In genomic region chr7:29292458-29293098, GRCm38 (mm10) we compare ENCODE assay signal across 8 mouse cellular contexts. TPM values are rescaled to one million over a fixed set of nuclear protein-coding genes. Genes with fewer than 3 reads are reported as not detected.
DNase-seq lines count a peak whose midpoint lies in the region; ATAC-seq lines count a peak whose summit lies in the region.

No protein-coding gene starts in this region.

- peaks cover 79% of the 10 kb centered on the region for H3K4me1 ChIP-seq in megakaryocyte, embryonic 14.5 days
- H3K4me1 ChIP-seq in forebrain, embryonic 13.5 days = peaks cover 51% of the 10 kb centered on the region
- peaks cover 50% of the 10 kb centered on the region for H3K4me1 ChIP-seq in hindbrain, embryonic 12.5 days
- H3K4me1 ChIP-seq in neural tube, embryonic 15.5 days = peaks cover 46% of the 10 kb centered on the region

- H3K4me3 ChIP-seq in megakaryocyte, embryonic 14.5 days (replicated peaks) = peak overlapping the region; percentile 23
- no peak overlapping the region for H3K4me3 ChIP-seq in forebrain, embryonic 13.5 days
- no peak overlapping the region for H3K4me3 ChIP-seq in hindbrain, embryonic 12.5 days
- no peak overlapping the region for H3K4me3 ChIP-seq in neural tube, embryonic 15.5 days (replicated peaks)

- peak overlapping the region; percentile 76 for H3K27ac ChIP-seq in forebrain, embryonic 13.5 days
- peak overlapping the region; percentile 85 for H3K27ac ChIP-seq in hindbrain, embryonic 12.5 days
- no peak overlapping the region for H3K27ac ChIP-seq in neural tube, embryonic 15.5 days (replicated peaks)

- ATAC-seq in megakaryocyte, adult 5-6 weeks (ENCODE audit: poor library complexity, severe bottlenecking) = no peak
- ATAC-seq in forebrain, embryonic 13.5 days = peak; percentile 25
- ATAC-seq in hindbrain, embryonic 12.5 days (ENCODE audit: low FRiP score) = peak; percentile 26
- no peak for ATAC-seq in neural tube, embryonic 15.5 days (ENCODE audit: low FRiP score)
- ATAC-seq in inflammation-experienced regulatory T-cells, adult 6 months = no peak

- H3K9ac ChIP-seq in forebrain, embryonic 13.5 days = no peak overlapping the region
- H3K9ac ChIP-seq in hindbrain, embryonic 12.5 days = no peak overlapping the region
- no peak overlapping the region for H3K9ac ChIP-seq in neural tube, embryonic 15.5 days (replicated peaks)

- H3K9me3 ChIP-seq in megakaryocyte, embryonic 14.5 days = no peaks in the 10 kb centered on the region
- no peaks in the 10 kb centered on the region for H3K9me3 ChIP-seq in forebrain, embryonic 13.5 days (replicated peaks)
- no peaks in the 10 kb centered on the region for H3K9me3 ChIP-seq in hindbrain, embryonic 12.5 days (replicated peaks)
- no peaks in the 10 kb centered on the region for H3K9me3 ChIP-seq in neural tube, embryonic 15.5 days (replicated peaks)

- no peak for DNase-seq in left cerebral cortex, adult 11 months (ENCODE audit: low spot score)
- DNase-seq in spleen, postnatal 4 days (ENCODE audit: low spot score in 2 of 2) = no peak

- 30% methylated on average over 8 of the region's 8 CpGs for WGBS in forebrain, embryonic 13.5 days
- 19% methylated on average over 8 of the region's 8 CpGs for WGBS in hindbrain, embryonic 12.5 days
- 24% methylated on average over 8 of the region's 8 CpGs for WGBS in neural tube, embryonic 15.5 days

- H3K4me2 ChIP-seq in forebrain, embryonic 13.5 days = peak overlapping the region; percentile 35
- H3K4me2 ChIP-seq in hindbrain, embryonic 12.5 days (replicated peaks) = peak overlapping the region; percentile 36
- H3K4me2 ChIP-seq in neural tube, embryonic 15.5 days = 0 out of 2 replicates have a peak overlapping the region, but pooled peaks have one; percentile 26

- H3K27me3 ChIP-seq in megakaryocyte, embryonic 14.5 days (replicated peaks) = peaks cover 47% of the 10 kb centered on the region
- H3K27me3 ChIP-seq in forebrain, embryonic 13.5 days = peaks cover 12% of the 10 kb centered on the region; the same call in 1 of the 2 replicates
- H3K27me3 ChIP-seq in hindbrain, embryonic 12.5 days = peaks cover 9% of the 10 kb centered on the region; the same call in 1 of the 2 replicates
- H3K27me3 ChIP-seq in neural tube, embryonic 15.5 days (replicated peaks) = peaks cover 6% of the 10 kb centered on the region; the same call in 1 of the 2 replicates

- H3K36me3 ChIP-seq in megakaryocyte, embryonic 14.5 days (replicated peaks; ENCODE audit: low read length) = no peaks in the 10 kb centered on the region
- H3K36me3 ChIP-seq in forebrain, embryonic 13.5 days (ENCODE audit: poor library complexity, severe bottlenecking) = no peaks in the 10 kb centered on the region
- H3K36me3 ChIP-seq in hindbrain, embryonic 12.5 days = no peaks in the 10 kb centered on the region
- H3K36me3 ChIP-seq in neural tube, embryonic 15.5 days = no peaks in the 10 kb centered on the region

RNA-seq across cellular contexts. Expression of gene Ppp1r14a, which starts 3.5 kb away (rescaled TPM):
- polyA plus RNA-seq in megakaryocyte, embryonic 14.5 days (2012; ENCODE audit: insufficient read depth, low replicate concordance) = 12.7 and 22.8 TPM in 2 replicates
- not detected in 2 replicates for total RNA-seq in megakaryocyte, adult 5-6 weeks (2015)
- total RNA-seq in megakaryocyte, adult 5-6 weeks (2017) = not detected in 2 replicates
- 14.9 and 17.2 TPM in 2 replicates for polyA plus RNA-seq in forebrain, embryonic 13.5 days (2015; fragmentation: Nextera tagmentation; extraction: Ambion mirVana)
- 20.8 and 22.4 TPM in 2 replicates for polyA plus RNA-seq in hindbrain, embryonic 12.5 days (2016; fragmentation: Nextera tagmentation; extraction: Ambion mirVana)
- 2.8 and 13.3 TPM in 2 replicates for polyA plus RNA-seq in neural tube, embryonic 15.5 days (2015; fragmentation: Nextera tagmentation; extraction: Ambion mirVana)
- not detected for polyA plus RNA-seq in inflammation-experienced regulatory T-cells, adult 6 months (2017; shearing (Covaris generic))

RNA-seq across cellular contexts. Expression of gene Spint2, which starts 10.9 kb away (rescaled TPM):
- polyA plus RNA-seq in megakaryocyte, embryonic 14.5 days (2012; ENCODE audit: insufficient read depth, low replicate concordance) = 19.9 and 37.0 TPM in 2 replicates
- 6.1 and 7.3 TPM in 2 replicates for total RNA-seq in megakaryocyte, adult 5-6 weeks (2015)
- 2.6 and 5.3 TPM in 2 replicates for total RNA-seq in megakaryocyte, adult 5-6 weeks (2017)
- polyA plus RNA-seq in forebrain, embryonic 13.5 days (2015; fragmentation: Nextera tagmentation; extraction: Ambion mirVana) = 30.1 and 41.3 TPM in 2 replicates
- 42.6 and 63.3 TPM in 2 replicates for polyA plus RNA-seq in hindbrain, embryonic 12.5 days (2016; fragmentation: Nextera tagmentation; extraction: Ambion mirVana)
- polyA plus RNA-seq in neural tube, embryonic 15.5 days (2015; fragmentation: Nextera tagmentation; extraction: Ambion mirVana) = 62.7 and 140 TPM in 2 replicates
- polyA plus RNA-seq in inflammation-experienced regulatory T-cells, adult 6 months (2017; shearing (Covaris generic)) = 10 to 100 TPM; 58.9 to 90.9 (median 63.6) TPM

RNA-seq across cellular contexts. Expression of gene Dpf1, which starts 11.2 kb away (rescaled TPM):
- polyA plus RNA-seq in megakaryocyte, embryonic 14.5 days (2012; ENCODE audit: insufficient read depth, low replicate concordance) = 1.2 TPM in 1 of 2 replicates, not detected in the other
- not detected in 2 replicates for total RNA-seq in megakaryocyte, adult 5-6 weeks (2015)
- total RNA-seq in megakaryocyte, adult 5-6 weeks (2017) = not detected in 2 replicates
- 165 and 182 TPM in 2 replicates for polyA plus RNA-seq in forebrain, embryonic 13.5 days (2015; fragmentation: Nextera tagmentation; extraction: Ambion mirVana)
- 102 and 110 TPM in 2 replicates for polyA plus RNA-seq in hindbrain, embryonic 12.5 days (2016; fragmentation: Nextera tagmentation; extraction: Ambion mirVana)
- polyA plus RNA-seq in neural tube, embryonic 15.5 days (2015; fragmentation: Nextera tagmentation; extraction: Ambion mirVana) = 148 and 198 TPM in 2 replicates
- 1 to 10 TPM in 1 of 3 experiments, under 1 TPM in 1, not detected in 1; 0.13 to 1.2 TPM for polyA plus RNA-seq in inflammation-experienced regulatory T-cells, adult 6 months (2017; shearing (Covaris generic))

RNA-seq across cellular contexts. Expression of gene 2200002D01Rik, which starts 44.3 kb away (rescaled TPM):
- 0.46 TPM in 1 of 2 replicates, not detected in the other for polyA plus RNA-seq in megakaryocyte, embryonic 14.5 days (2012; ENCODE audit: insufficient read depth, low replicate concordance)
- not detected in 2 replicates for total RNA-seq in megakaryocyte, adult 5-6 weeks (2015)
- 0.37 and 2.4 TPM in 2 replicates for total RNA-seq in megakaryocyte, adult 5-6 weeks (2017)
- 1.2 and 1.5 TPM in 2 replicates for polyA plus RNA-seq in forebrain, embryonic 13.5 days (2015; fragmentation: Nextera tagmentation; extraction: Ambion mirVana)
- polyA plus RNA-seq in hindbrain, embryonic 12.5 days (2016; fragmentation: Nextera tagmentation; extraction: Ambion mirVana) = 1.8 and 2.4 TPM in 2 replicates
- polyA plus RNA-seq in neural tube, embryonic 15.5 days (2015; fragmentation: Nextera tagmentation; extraction: Ambion mirVana) = 1.4 and 12.8 TPM in 2 replicates
- polyA plus RNA-seq in inflammation-experienced regulatory T-cells, adult 6 months (2017; shearing (Covaris generic)) = 1 to 10 TPM in 2 of 3 experiments, under 1 TPM in 1; 0.91 to 1.9 (median 1.7) TPM

RNA-seq across cellular contexts. Expression of gene Yif1b, which starts 54.4 kb away (rescaled TPM):
- polyA plus RNA-seq in megakaryocyte, embryonic 14.5 days (2012; ENCODE audit: insufficient read depth, low replicate concordance) = 1,324 and 2,330 TPM in 2 replicates
- total RNA-seq in megakaryocyte, adult 5-6 weeks (2015) = 36.2 and 38.0 TPM in 2 replicates
- total RNA-seq in megakaryocyte, adult 5-6 weeks (2017) = 19.1 and 21.8 TPM in 2 replicates
- polyA plus RNA-seq in forebrain, embryonic 13.5 days (2015; fragmentation: Nextera tagmentation; extraction: Ambion mirVana) = 73.4 and 75.5 TPM in 2 replicates
- 81.9 and 83.4 TPM in 2 replicates for polyA plus RNA-seq in hindbrain, embryonic 12.5 days (2016; fragmentation: Nextera tagmentation; extraction: Ambion mirVana)
- 112 and 113 TPM in 2 replicates for polyA plus RNA-seq in neural tube, embryonic 15.5 days (2015; fragmentation: Nextera tagmentation; extraction: Ambion mirVana)
- polyA plus RNA-seq in inflammation-experienced regulatory T-cells, adult 6 months (2017; shearing (Covaris generic)) = 10 to 100 TPM; 56.3 to 68.5 (median 57.1) TPM

Comparison
In these comparisons a context has a peak if more than half of its experiments do, and no peak if none do; other contexts are left out.
1. ATAC-seq: peak in forebrain, embryonic 13.5 days (single experiment) and hindbrain, embryonic 12.5 days (single experiment); none in megakaryocyte, adult 5-6 weeks (single experiment), neural tube, embryonic 15.5 days (single experiment) and inflammation-experienced regulatory T-cells, adult 6 months (single experiment).
2. RNA of gene Dpf1, which starts 11.2 kb away (polyA plus RNA-seq): 148 to 198 TPM in neural tube, embryonic 15.5 days, 165 to 182 TPM in forebrain, embryonic 13.5 days and 102 to 110 TPM in hindbrain, embryonic 12.5 days; 1.2 TPM in megakaryocyte, embryonic 14.5 days and 0.13 to 1.2 TPM in inflammation-experienced regulatory T-cells, adult 6 months; every median in the first group is over 10 times any median in the second.
3. Peak in every context shown above with its lines, with median percentiles within 50 percentile points of each other: H3K4me2 ChIP-seq.